Mouse (Mus musculus) cerebellum, postnatal 4 days (tissue): ENCODE results near the gene Taf3.

ENCODE experiments used
- DNase-seq, 2 experiments: peaks; one replicate each; pipeline ENCODE4 v3.0.0; 2022; ENCODE audit warnings: low spot score in 2 of 2, mixed read lengths in 1 of 2

Taf3 gene

DNA sequence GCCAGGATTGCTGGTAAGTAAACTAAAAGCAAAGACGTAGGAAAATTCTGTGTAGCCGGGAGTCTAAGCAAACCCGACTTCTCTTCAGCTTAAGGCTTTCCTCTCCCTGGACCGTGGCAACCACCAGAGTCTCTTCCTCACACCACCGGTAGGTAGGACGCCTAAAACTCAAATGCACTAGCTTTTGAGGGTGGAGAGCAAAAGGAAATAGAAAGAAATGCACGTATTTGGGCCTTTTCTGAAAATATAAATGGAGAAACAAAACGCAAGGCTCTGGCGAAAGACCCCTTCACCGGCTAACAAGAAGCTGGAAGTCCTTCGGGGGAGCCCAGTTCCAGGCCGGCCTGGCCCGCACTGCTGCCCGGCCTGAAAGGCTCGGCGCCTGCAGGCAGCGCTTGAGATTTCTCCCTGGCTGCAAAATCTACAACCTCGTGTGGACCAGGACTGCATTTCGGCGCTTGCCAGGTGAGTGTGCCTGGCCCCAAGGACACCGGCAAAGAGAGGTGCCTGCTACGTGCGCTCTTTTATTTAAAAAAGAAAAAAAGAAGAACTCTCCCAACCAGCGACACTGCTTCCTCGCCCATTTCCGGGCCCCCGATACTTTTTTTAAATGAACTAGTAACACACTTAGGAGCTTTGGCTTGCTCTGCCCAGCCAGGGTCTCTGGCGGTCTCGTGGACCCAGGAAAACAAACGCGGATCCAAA is 171.6 kb downstream of the Taf3 start:
- DNase-seq, result no peak

DNA sequence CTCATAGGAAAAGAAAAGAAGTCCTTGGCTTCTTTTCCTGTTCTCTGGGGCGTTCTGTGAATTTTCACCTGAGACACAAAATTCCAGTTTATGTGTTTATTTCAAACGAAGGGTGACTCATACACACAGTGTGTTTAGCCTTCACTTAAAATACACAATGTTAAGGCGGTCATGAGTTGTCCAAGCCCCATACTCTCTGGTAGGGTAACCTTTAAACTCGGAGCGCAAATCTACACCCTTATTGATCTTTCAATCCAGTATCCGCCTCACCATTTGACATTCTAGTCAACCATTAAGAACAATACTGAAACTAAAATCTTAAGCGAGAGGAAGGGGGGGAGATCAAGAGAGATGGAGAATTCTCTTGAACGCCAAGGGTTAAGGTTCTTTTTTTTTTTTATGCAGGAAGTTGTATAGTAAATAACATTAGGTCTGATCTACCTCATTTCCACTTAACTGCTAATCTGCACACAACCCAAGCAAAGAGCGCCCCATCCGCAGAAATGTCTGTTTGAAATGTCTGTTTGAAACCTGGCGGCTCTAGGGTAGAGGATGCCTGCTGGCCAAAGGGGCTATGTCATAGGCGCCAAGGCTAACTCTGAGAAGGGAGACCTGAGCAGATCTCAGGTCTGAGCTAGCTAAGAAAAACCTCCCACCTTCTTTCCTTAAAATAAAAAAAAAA is 172.6 kb downstream of the Taf3 start:
- DNase-seq, result no peak

DNA sequence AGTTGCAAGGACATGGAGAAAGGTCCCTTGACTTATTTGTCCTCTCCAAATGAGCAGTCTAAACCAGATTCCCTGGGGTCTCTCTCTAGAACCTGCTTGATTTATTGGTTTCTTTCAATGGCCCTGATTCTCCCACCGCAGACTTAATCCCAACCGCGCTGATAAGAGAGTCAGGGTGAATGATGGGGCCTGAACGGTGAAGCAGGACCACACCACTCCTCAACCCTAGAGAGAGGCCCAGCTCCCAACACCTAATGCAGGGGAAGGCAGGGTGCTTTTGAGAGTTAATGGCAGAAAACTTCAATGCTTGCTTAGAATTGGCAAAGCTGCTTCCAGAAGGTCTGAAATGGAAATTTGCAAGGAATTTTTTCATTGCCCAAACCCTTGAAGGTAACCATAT is 173.2 kb downstream of the Taf3 start:
- no peak for DNase-seq

DNA sequence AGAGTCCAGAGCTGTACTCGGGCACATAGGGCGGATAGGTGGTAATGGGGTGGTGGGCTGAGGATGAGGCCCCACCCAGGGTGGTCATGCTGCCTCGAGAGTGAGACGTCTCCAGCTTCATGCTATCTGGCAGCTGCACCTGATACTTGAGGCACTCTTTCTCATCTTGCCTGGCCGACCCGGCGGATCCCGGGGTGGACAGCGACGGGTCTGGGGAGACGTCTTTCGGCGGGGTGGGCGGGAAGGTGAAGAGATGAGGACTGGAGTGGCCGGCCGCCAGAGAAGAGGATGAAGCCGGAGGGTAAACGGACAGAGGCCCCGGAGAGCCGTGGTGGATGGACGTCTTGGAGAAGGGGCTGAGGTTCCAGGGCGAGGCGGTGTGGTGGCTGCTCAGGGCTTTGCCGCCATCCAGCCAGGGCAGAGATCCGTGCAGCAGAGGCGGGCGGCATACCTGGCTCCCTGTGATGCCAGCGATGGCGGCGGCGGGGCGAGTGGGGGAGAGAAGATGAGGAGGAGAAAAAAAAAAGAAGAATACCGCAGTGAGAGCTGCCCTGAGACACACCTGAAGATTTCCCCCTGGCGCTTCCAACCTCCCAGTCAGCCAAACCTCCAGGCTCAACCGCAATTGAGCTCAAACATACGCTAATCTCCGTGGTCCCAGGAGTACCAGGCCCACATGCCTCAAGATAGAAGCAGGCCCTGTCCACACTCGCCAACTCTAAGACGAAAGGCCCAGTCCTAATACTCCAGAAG is 173.8 kb downstream of the Taf3 start:
- DNase-seq, result no peak

DNA sequence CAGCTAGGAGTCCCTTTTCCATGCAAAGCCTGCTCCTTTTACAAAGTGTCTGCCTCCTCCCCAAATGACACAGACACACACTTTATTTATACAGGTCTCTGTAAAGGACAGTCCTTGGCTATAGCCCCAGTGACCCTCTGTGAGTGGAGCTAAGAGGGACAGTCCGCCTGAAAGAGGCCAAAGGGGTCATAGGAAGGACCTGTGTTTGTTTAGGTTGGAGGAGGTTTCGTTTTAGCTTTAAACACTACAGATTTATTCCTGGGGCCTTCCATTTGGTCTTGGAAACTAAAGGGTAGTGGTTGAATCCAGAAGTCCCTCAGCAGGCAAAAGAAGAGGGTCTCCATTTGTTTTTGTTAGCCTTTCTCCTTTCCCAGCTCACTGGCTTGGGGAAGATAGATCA is 174.6 kb downstream of the Taf3 start:
- DNase-seq, result no peak

DNA sequence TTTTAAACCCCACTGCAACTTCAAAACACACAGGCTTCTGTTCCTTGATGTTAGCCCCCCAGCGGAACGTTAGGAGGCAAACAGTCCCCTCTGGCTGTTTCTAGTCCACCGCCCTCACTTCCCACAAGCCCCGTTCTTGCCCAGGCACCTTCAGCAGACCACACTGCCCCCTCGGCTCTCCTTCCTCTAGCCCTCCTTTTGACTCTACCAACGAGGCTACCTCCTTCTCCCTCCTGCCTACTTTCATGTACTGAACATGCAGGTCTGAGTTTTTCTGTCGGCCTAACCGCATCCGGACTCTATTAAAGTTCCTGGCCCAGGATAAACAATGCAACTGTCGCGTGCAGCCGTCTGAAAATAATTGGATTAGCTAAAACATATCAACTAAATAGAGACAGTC is 175.7 kb downstream of the Taf3 start:
- no peak for DNase-seq

DNA sequence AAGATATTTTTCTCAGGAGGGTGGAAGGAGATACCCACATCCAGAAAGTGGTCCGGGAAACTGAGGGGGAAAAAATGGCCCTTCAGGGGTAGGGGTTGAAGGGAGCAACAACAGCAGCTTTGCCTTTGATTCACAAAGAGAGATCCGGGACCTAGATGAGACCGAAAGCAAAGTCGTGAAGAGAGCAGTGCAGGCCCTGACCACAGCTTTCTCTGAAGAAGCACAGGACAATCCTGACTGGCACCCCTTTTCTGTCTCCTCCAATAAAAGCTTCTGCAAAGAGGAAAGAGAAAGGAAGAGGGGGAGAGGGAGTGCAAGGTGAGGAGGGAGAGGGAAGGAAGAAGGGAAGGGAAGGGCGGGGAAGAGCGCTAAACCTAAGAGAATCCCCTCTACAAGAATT is 176.6 kb downstream of the Taf3 start:
- no peak for DNase-seq

DNA sequence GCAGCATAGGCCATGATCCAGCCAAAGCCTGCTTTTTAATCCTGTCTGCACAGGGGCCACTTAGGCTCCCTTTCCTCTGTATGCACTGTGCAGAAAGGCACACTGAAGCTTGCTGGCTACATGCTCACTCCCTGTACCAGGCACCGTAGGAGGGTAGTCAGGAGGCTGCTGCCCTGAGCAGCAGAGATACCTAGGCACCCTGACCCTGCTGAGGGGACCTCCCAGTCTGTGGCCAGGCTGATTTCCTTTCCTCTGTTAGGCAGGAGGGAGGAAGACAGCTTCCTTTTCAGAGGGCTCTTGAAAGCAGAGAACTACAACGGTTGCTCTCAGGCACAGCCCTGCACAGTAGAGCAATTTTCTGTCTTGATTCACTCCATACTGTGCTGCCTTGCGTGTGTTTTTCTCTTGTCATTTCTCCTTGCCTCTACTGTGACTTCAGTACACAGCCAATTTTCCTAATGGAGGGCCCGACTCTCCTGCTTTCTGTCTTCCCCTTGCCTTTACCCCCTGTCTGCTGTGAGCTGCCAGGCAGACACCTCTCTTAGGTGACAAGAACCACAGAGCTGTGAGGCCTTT is 177.2 kb downstream of the Taf3 start:
- DNase-seq, result no peak

DNA sequence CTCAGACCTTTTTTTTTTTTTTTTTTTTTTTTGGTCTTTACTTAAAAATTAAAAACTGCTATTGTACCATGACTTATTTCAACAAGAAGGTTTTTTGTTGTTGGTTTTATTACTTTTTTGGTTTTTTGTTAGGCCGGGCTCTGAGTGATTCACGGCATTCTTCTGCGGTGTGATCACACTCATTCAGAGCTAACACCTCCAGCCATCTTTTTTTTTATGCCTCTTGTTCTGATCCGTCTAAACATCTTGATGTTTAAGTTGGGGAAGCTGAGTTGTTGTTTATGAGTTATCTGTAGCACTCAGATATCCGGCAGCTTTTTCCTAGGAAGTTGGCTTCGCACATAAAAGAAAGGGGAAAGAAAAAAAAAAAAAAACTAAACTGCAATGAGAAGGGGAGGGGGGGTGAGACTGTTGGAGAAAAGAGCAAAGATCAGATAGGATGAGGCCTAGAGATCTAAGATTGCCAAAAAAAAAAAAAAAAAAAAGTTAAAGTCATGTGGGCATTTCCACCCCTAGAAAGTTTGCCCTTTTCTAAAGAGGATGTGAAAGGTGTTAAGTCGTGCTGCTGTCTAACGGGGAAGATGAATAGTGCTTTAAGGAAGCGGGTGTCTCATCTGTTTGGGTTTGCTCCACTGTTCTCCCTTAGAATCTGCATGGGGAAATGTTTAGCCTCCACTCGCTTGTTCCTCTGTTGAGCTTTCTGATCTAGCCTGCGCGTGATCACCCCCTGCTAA is 181.1 kb downstream of the Taf3 start:
- DNase-seq, result no peak
